Mouse (Mus musculus) lung, embryonic 15.5 days (tissue): ENCODE results near the gene Eppin. TPM values are rescaled to one million over a fixed set of nuclear protein-coding genes. Genes with fewer than 3 reads are reported as not detected.
"Not testable (repeated sequence)": the region's sequence is repeated elsewhere in the genome, so short reads cannot be mapped to it uniquely, and the experiment has no call there.

Experiments
- ATAC-seq: fragments of 200-750 bp; cut with Nextera tagmentation; 2 replicates; pipeline ENCODE4 v1.8.0; 2017; ENCODE audit warnings: moderate number of reproducible peaks, borderline replicate concordance; ENCODE audit not compliant: low FRiP score, low TSS enrichment; ENCODE audit errors: extremely low read depth
- H3K27ac ChIP-seq: fragments of 300-500 bp; sonication (generic); 2 replicates; pipeline ENCODE4 v1.5.1; 2015; ENCODE audit warnings: moderate library complexity, mild to moderate bottlenecking, inconsistent platforms
- H3K27me3 ChIP-seq: fragments of 300-500 bp; sonication (generic); 2 replicates; pipeline ENCODE4 v1.6.1; 2015; ENCODE audit warnings: inconsistent platforms
- H3K36me3 ChIP-seq: fragments of 300-500 bp; sonication (generic); 2 replicates; pipeline ENCODE4 v1.6.1; 2015; ENCODE audit warnings: inconsistent platforms
- H3K4me1 ChIP-seq: fragments of 300-500 bp; sonication (generic); 2 replicates; pipeline ENCODE4 v1.6.1; 2015; ENCODE audit warnings: inconsistent platforms
- H3K4me2 ChIP-seq: fragments of 300-500 bp; sonication (generic); 2 replicates; pipeline ENCODE4 v1.6.1; 2015; ENCODE audit warnings: inconsistent platforms, mild to moderate bottlenecking, moderate library complexity
- H3K4me3 ChIP-seq: fragments of 300-500 bp; sonication (generic); 2 replicates; pipeline ENCODE4 v1.5.1; 2015; ENCODE audit warnings: mild to moderate bottlenecking, inconsistent platforms
- H3K9ac ChIP-seq: fragments of 300-500 bp; sonication (generic); 2 replicates; pipeline ENCODE4 v1.6.1; 2015; ENCODE audit warnings: inconsistent platforms
- H3K9me3 ChIP-seq: fragments of 300-500 bp; sonication (generic); 2 replicates; pipeline ENCODE4 v1.6.1; 2016; ENCODE audit warnings: inconsistent platforms
- WGBS: fragments of 180-500 bp; shearing (Covaris S2); methylation state at CpG from one replicate; pipeline ENCODE4 v1.1.7; 2015; 5-methylcytosine and 5-hydroxymethylcytosine counted together
- polyA plus RNA-seq: library from polyadenylated mRNA; unstranded; fragments of >200 nt; fragmentation: Nextera tagmentation; extraction: Ambion mirVana; gene quantifications from 2 replicates; pipeline ENCODE4 v1.2.1, GENCODE M21; 2015

The Eppin gene
- polyA plus RNA-seq, 1 experiment from 2014 or later, result not detected

- H3K36me3 ChIP-seq, result no peaks in the 10 kb centered on the region
- H3K4me2 ChIP-seq, result no peak overlapping the region
- H3K4me3 ChIP-seq, result no peak overlapping the region
- H3K9me3 ChIP-seq, result no peaks in the 10 kb centered on the region
- no peak for ATAC-seq
- WGBS, result 64% methylated on average over 3 of the region's 3 CpGs
- H3K4me1 ChIP-seq, result no peaks in the 10 kb centered on the region
- H3K27me3 ChIP-seq, result no peaks in the 10 kb centered on the region
- H3K9ac ChIP-seq, result no peak overlapping the region
- no peak overlapping the region for H3K27ac ChIP-seq
Observed at GRCm38 (mm10) chr2:164600179-164600578, 6.8 kb upstream of the Eppin start.

- no peaks in the 10 kb centered on the region for H3K9me3 ChIP-seq
- no peak overlapping the region for H3K9ac ChIP-seq
- H3K27ac ChIP-seq, result no peak overlapping the region
- ATAC-seq, result no peak
- no peaks in the 10 kb centered on the region for H3K36me3 ChIP-seq
- H3K4me2 ChIP-seq, result no peak overlapping the region
- WGBS, result 6% methylated on average over 4 of the region's 4 CpGs
- no peak overlapping the region for H3K4me3 ChIP-seq
- H3K4me1 ChIP-seq, result no peaks in the 10 kb centered on the region
- H3K27me3 ChIP-seq, result no peaks in the 10 kb centered on the region
Observed at GRCm38 (mm10) chr2:164592014-164592413, 1.4 kb downstream of the Eppin start.

GRCm38 (mm10) chr2:164585025-164585725, 8.2 kb downstream of the Eppin start, which contains the start of gene Wfdc6a:
Gene Wfdc6a, minus strand, starts transcription at chr2:164585447.
- peak within 1 kb of the TSS; percentile 13; the same call in 1 of the 2 replicates for H3K27ac ChIP-seq
- not testable (repeated sequence) for H3K4me1 ChIP-seq, ATAC-seq

GRCm38 (mm10) chr2:164573359-164573758, 20.0 kb downstream of the Eppin start, which contains the start of gene Spint3:
Gene Spint3, minus strand, starts transcription at chr2:164573459.
- H3K4me1 ChIP-seq, H3K9me3 ChIP-seq, H3K27me3 ChIP-seq, H3K4me2 ChIP-seq, ATAC-seq, H3K27ac ChIP-seq, H3K9ac ChIP-seq, H3K4me3 ChIP-seq, H3K36me3 ChIP-seq: not testable (repeated sequence)
- 71% methylated on average over 6 of the region's 6 CpGs for WGBS

More at GRCm38 (mm10) chr2:164585025-164585725, 8.2 kb downstream of the Eppin start, which contains the start of gene Wfdc6a:
- not testable (repeated sequence) for H3K27me3 ChIP-seq, H3K4me3 ChIP-seq, H3K9ac ChIP-seq, H3K9me3 ChIP-seq, H3K36me3 ChIP-seq, H3K4me2 ChIP-seq
- 38% methylated on average over 13 of the region's 13 CpGs for WGBS

GRCm38 (mm10) chr2:164567460-164567859, 25.9 kb downstream of the Eppin start:
- WGBS, result 89% methylated on average over 5 of the region's 5 CpGs
- no peak overlapping the region for H3K4me3 ChIP-seq
- ATAC-seq, result no peak
- H3K9ac ChIP-seq, result no peak overlapping the region
- H3K27ac ChIP-seq, result no peak overlapping the region
- 0 out of 2 replicates have a peak, but pooled peaks cover under 1% of the 10 kb centered on the region for H3K27me3 ChIP-seq
- peaks cover 16% of the 10 kb centered on the region; the same call in 1 of the 2 replicates for H3K36me3 ChIP-seq
- no peak overlapping the region for H3K4me2 ChIP-seq
- peaks cover 6% of the 10 kb centered on the region for H3K4me1 ChIP-seq
- no peaks in the 10 kb centered on the region for H3K9me3 ChIP-seq

- Histone ChIP-seq H3K4me3 (no peak overlapping the region), H3K9ac (no peak overlapping the region), H3K9me3 (no peaks in the 10 kb centered on the region), H3K27me3 (0 out of 2 replicates have a peak, but pooled peaks cover 5% of the 10 kb centered on the region), H3K36me3 (peaks cover 16% of the 10 kb centered on the region; the same call in 1 of the 2 replicates), H3K4me2 (no peak overlapping the region), H3K27ac (no peak overlapping the region), H3K4me1 (peaks cover 6% of the 10 kb centered on the region)
- no peak for ATAC-seq
- WGBS, result 73% methylated on average over 2 of the region's 2 CpGs
Observed at GRCm38 (mm10) chr2:164566997-164567396, 26.4 kb downstream of the Eppin start.

GRCm38 (mm10) chr2:164564346-164564745, 29.0 kb downstream of the Eppin start:
- peak overlapping the region; percentile 94 for H3K4me2 ChIP-seq
- no peak overlapping the region for H3K27ac ChIP-seq
- ATAC-seq, result no peak
- H3K4me3 ChIP-seq, result peak overlapping the region; percentile 53
- 0 out of 2 replicates have a peak, but pooled peaks cover 5% of the 10 kb centered on the region for H3K27me3 ChIP-seq
- H3K9ac ChIP-seq, result no peak overlapping the region
- H3K9me3 ChIP-seq, result no peaks in the 10 kb centered on the region
- peaks cover 16% of the 10 kb centered on the region; the same call in 1 of the 2 replicates for H3K36me3 ChIP-seq
- 63% methylated on average over 5 of the region's 5 CpGs for WGBS
- peaks cover 9% of the 10 kb centered on the region for H3K4me1 ChIP-seq

GRCm38 (mm10) chr2:164563339-164564038, 29.9 kb downstream of the Eppin start:
- Histone ChIP-seq H3K36me3 (peaks cover 16% of the 10 kb centered on the region; the same call in 1 of the 2 replicates), H3K9me3 (no peaks in the 10 kb centered on the region), H3K4me1 (peaks cover 18% of the 10 kb centered on the region), H3K4me2 (peak overlapping the region; percentile 94), H3K9ac (peak overlapping the region; percentile 62), H3K27ac (peak overlapping the region; percentile 74), H3K4me3 (peak overlapping the region; percentile 53), H3K27me3 (0 out of 2 replicates have a peak, but pooled peaks cover 5% of the 10 kb centered on the region)
- WGBS, result 2% methylated on average over 32 of the region's 32 CpGs
- ATAC-seq, result peak; percentile 46; the same call in 1 of the 2 replicates

GRCm38 (mm10) chr2:164562391-164563188, 30.8 kb downstream of the Eppin start, which contains the start of gene Wfdc2:
Gene Wfdc2, plus strand, starts transcription at chr2:164562413.
- Histone ChIP-seq H3K9me3 (no peaks in the 10 kb centered on the region), H3K4me3 (peak within 1 kb of the TSS; percentile 53), H3K27ac (peak within 1 kb of the TSS; percentile 74), H3K9ac (peak within 1 kb of the TSS; percentile 62), H3K36me3 (peaks cover 16% of the 10 kb centered on the region; the same call in 1 of the 2 replicates), H3K4me1 (peaks cover 26% of the 10 kb centered on the region), H3K4me2 (peak within 1 kb of the TSS; percentile 94), H3K27me3 (0 out of 2 replicates have a peak, but pooled peaks cover 5% of the 10 kb centered on the region)
- ATAC-seq, result peak; percentile 58
- WGBS, result 4% methylated on average over 24 of the region's 24 CpGs

GRCm38 (mm10) chr2:164560106-164560505, 33.3 kb downstream of the Eppin start:
- 0 out of 2 replicates have a peak, but pooled peaks cover 5% of the 10 kb centered on the region for H3K27me3 ChIP-seq
- 81% methylated on average over 8 of the region's 8 CpGs for WGBS
- no peak overlapping the region for H3K4me2 ChIP-seq
- no peak overlapping the region for H3K9ac ChIP-seq
- H3K4me1 ChIP-seq, result peaks cover 27% of the 10 kb centered on the region
- H3K4me3 ChIP-seq, result no peak overlapping the region
- no peaks in the 10 kb centered on the region for H3K9me3 ChIP-seq
- H3K27ac ChIP-seq, result no peak overlapping the region
- ATAC-seq, result no peak
- no peaks in the 10 kb centered on the region for H3K36me3 ChIP-seq

GRCm38 (mm10) chr2:164558991-164559645, 34.3 kb downstream of the Eppin start:
- 28% methylated on average over 16 of the region's 16 CpGs for WGBS
- H3K9ac ChIP-seq, result no peak overlapping the region
- no peak for ATAC-seq
- H3K27ac ChIP-seq, result peak overlapping the region; percentile 74
- H3K4me3 ChIP-seq, result no peak overlapping the region
- no peaks in the 10 kb centered on the region for H3K9me3 ChIP-seq
- 0 out of 2 replicates have a peak, but pooled peaks cover 5% of the 10 kb centered on the region for H3K27me3 ChIP-seq
- H3K4me2 ChIP-seq, result peak overlapping the region; percentile 4; the same call in 1 of the 2 replicates
- H3K36me3 ChIP-seq, result no peaks in the 10 kb centered on the region
- peaks cover 27% of the 10 kb centered on the region for H3K4me1 ChIP-seq
